Mouse (Mus musculus) embryonic fibroblast, embryonic 13.5 days (primary cell): ENCODE data around the gene Sat2. TPM values are rescaled to one million over a fixed set of nuclear protein-coding genes. Genes with fewer than 3 reads are reported as not detected.
"Not testable (repeated sequence)": the region's sequence is repeated elsewhere in the genome, so short reads cannot be mapped to it uniquely, and the experiment has no call there.

Experiments
- H3K27ac ChIP-seq: 2 replicates; pipeline ENCODE4 v1.5.1; 2012; ENCODE audit warnings: low read length, control low read depth, inconsistent platforms; ENCODE audit not compliant: insufficient read depth
- H3K4me1 ChIP-seq: 2 replicates; pipeline ENCODE4 v1.6.1; 2011; ENCODE audit warnings: low read length; ENCODE audit not compliant: control insufficient read depth, insufficient read depth
- H3K4me3 ChIP-seq: 2 replicates; pipeline ENCODE4 v1.5.1; 2011; ENCODE audit warnings: mild to moderate bottlenecking, control low read depth, low read length; ENCODE audit not compliant: insufficient read depth
- CTCF ChIP-seq: IDR thresholded peaks from 2 replicates; pipeline ENCODE4 v1.5.1; 2011; ENCODE audit warnings: mild to moderate bottlenecking, control low read depth, low read length, moderate library complexity, borderline replicate concordance; ENCODE audit not compliant: insufficient read depth
- POLR2A ChIP-seq: IDR thresholded peaks from 2 replicates; pipeline ENCODE4 v1.6.1; 2011; ENCODE audit warnings: low read depth, mild to moderate bottlenecking, control low read depth, low read length, moderate library complexity
- polyA plus RNA-seq: library from polyadenylated mRNA; stranded (reverse); fragments of >200 nt; gene quantifications from 2 replicates; pipeline ENCODE4 v1.2.4, GENCODE M21; 2011; ENCODE audit warnings: low read depth; ENCODE audit not compliant: missing spikeins, insufficient read length

Gene Sat2
- polyA plus RNA-seq, 1 experiment: 13.6 TPM

DNA sequence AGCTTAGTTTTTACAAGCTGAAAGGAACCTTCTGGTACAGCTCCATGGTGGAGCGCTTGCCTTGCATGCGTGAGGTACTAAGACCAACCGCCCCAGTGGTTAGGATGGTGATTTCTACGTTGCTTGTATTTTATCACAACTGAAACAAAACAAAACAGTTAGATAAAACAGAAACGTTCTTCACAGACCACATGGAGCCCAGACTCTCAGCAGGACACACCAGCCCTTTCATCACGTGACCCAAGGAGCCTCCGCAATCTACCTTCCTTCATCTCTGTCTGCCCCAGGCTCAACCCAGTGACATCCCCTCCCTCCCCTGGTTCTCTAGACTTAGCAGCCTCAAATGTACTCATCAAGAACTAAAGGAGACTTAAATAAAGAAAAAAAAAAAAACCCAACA, 12.4 kb upstream of the Sat2 start:
- no peaks in the 10 kb centered on the region for H3K4me1 ChIP-seq
- TF ChIP-seq POLR2A (no peak), CTCF (no peak)
- H3K27ac ChIP-seq: no peak overlapping the region
- H3K4me3 ChIP-seq: no peak overlapping the region

DNA sequence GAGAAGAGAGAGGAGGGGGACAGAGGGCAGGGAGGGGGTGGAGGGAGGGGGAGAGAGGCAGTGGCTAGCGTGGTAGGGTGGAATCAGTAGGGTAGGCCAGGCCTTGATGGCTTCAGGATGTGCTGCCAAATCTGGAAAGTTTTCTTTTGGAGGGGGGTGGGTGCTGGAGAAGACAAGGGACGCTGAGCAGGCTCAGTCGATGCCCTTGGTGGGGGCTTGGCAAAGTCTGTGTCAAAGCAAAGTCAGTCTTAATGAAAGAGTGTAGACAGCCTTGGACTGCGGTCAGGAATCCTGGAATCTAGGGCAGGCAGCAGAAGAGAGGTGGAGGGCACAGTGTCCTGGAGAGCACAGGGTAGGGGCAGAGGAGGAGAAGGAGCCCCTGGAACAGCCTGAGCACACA, 10.9 kb upstream of the Sat2 start:
- Histone ChIP-seq H3K27ac (no peak overlapping the region), H3K4me3 (no peak overlapping the region), H3K4me1 (no peaks in the 10 kb centered on the region)
- TF ChIP-seq POLR2A: no peak
- no peak for TF ChIP-seq CTCF

DNA sequence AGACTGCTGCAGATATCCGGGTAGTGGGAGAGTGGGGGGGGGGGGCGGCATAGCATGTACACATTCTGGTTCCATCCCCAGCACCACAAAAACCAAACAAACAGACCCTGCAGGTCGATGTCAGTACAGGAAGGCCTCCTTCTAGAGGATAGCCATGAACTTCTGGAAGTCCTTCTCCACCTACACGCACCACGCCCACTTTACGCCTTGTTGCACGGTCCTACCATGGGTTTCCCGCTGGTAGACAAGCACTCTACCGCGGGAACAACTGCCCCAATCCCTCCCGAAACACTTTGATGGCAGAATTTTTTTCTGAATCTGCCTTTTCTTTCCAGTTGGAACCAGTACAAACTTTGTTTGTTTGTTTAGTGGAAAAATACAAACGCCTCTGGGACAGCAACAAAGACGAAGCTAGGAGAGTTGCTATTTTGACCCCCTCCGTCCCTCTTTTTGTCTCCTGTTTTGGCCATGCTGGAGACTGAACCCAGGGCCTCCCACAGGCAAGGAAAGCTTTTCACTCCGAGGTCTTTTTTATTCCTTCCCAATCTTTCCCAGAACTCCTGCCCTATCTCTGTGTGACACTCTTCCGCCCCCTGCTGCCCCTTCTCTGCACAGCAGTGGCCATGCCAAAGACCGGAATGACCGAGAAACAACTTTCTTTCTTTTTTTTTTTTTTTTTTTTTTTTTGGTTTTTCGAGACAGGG, 8.1 kb upstream of the Sat2 start:
- TF ChIP-seq CTCF (peak; percentile 80), POLR2A (no peak)
- H3K4me3 ChIP-seq: no peak overlapping the region
- H3K27ac ChIP-seq: no peak overlapping the region
- H3K4me1 ChIP-seq: no peaks in the 10 kb centered on the region

DNA sequence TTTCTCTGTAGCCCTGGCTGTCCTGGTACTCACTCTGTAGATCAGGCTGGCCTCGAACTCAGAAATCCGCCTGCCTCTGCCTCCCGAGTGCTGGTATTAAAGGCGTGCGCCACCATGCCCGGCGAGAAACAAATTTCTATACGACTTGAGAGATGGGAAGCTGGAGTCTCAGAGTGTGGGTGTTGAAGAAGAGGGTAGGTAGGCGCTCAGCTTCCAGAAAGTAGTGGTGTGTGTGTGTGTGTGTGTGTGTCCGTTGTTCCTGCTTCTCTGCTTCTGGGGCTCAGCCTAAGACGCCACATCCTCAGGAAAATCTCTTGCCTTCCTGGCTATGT, 7.6 kb upstream of the Sat2 start:
- not testable (repeated sequence) for H3K4me3 ChIP-seq, H3K27ac ChIP-seq

DNA sequence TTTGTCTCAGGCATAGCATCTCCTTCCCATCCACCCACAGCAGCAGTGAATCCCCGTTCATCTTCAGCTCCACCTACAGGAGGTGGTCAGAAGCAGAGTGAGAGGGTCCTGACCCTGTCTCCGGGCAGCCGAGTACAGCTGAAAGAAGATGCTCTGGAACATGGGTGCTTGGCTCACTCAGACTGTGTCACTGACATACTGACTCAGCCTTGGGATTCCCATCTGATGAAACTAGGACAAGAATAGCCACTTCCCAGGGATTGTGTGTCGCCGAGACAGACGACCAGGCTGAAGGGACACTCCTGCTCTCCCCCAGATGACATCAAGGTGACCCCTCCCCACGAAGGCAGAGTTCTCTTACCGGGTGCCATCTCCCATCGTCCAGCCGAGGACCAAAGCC, 5.0 kb upstream of the Sat2 start:
- Histone ChIP-seq H3K4me3 (no peak overlapping the region), H3K27ac (no peak overlapping the region), H3K4me1 (no peaks in the 10 kb centered on the region)
- TF ChIP-seq CTCF (no peak), POLR2A (no peak)

More for the DNA sequence above, 7.6 kb upstream of the Sat2 start:
- H3K4me1 ChIP-seq: not testable (repeated sequence)

DNA sequence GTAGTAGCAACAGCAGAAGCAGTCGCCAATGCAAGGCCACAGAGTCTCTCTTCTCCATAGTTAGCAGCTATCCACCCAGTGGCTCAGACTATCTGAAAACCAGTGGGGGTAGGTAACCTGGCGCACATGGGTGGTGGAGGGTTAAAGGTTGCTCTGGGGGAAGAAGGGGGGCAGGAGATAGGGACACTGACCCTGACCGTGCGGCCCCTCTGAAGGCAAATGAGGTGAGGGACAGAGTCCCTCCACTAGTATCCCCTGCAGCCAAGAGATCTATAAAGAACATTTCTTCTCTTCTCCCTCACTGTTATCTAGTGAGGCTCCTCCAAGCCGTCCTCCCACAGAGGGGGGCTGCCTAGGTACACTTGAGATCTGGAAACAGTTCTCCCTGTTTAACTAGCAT, 4.0 kb upstream of the Sat2 start, which contains the start of gene Shbg:
Gene Shbg (minus strand): TSS at position 101 of the 400 bp plus-strand sequence.
- no peak within 1 kb of the TSS for H3K4me3 ChIP-seq
- H3K4me1 ChIP-seq: peaks cover 2% of the 10 kb centered on the region; the same call in 1 of the 2 replicates
- no peak within 1 kb of the TSS for H3K27ac ChIP-seq
- no peak for TF ChIP-seq CTCF
- TF ChIP-seq POLR2A: no peak

DNA sequence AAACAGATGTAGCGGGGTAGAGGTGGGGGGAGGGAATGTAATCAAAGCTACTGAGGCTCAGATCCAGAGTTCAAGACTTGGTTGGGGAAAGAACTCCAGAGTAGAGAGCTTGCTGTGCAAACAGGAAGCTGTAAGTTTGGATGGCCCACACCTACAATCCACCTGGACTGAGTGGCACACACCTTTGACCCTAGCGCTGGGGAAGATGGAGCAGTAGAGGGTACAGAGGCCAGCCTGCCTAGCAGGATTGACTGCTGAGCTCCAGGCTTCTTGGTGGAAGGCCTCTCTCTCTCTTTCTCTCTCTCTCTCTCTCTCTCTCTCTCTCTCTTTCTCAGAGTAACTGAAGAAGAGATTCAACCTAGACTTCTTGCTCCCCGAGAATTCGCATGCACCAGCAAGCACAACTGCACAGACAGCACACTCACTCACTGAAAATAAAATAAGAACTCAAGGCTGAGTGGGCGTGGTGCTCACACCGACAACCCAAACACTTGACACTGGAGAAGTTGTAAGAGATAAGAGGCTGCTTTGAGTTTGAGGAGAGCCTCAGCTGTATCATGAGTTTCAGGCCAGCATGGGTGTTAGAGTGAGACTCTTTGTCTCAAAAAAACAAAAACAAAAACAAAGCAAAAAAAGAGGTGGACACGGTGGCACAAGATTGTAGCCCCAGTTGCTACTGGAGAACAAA, 1.3 kb upstream of the Sat2 start:
- Histone ChIP-seq H3K27ac (no peak overlapping the region), H3K4me1 (peaks cover 2% of the 10 kb centered on the region; the same call in 1 of the 2 replicates), H3K4me3 (no peak overlapping the region)
- no peak for TF ChIP-seq POLR2A
- no peak for TF ChIP-seq CTCF

DNA sequence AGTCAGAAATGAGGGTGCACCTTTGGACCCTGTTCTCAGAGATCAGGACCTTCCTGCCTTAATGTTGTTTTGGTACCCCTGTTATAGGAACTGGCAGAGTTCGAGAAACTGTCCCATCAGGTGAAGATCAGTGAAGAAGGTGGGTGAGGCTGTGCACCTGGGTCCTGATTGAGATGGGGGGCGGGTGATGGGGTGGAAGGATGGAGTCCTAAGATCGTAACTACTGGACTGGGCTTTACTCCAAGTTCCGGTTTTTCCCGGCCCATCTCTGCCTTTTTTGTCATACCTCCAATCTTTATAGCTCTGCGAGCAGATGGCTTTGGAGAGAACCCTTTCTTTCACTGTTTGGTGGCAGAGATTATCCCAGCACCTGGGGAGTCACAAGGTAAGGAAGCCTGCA, 582 bp downstream of the Sat2 start:
- peak overlapping the region; percentile 58 for H3K4me3 ChIP-seq

DNA sequence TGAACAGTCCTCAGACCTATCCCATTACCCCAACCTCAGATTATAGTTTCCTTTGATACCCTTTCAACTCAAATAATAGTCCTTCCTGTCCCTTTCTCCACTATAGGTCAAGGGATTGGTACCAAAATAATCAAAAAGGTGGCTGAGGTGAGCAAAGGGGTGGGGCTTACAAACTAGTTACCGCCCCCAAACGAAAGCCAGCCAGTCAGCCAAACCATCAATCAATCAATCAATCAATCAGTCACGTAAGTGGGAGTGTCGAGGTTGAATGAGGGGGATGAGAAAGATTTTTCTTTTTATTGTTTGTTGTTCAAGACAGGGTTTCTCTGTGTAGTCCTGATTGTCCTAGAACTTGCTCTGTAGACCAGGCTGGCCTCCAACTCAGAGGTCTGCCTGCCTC, 1.2 kb downstream of the Sat2 start:
- H3K27ac ChIP-seq: no peak overlapping the region
- no peak overlapping the region for H3K4me3 ChIP-seq
- TF ChIP-seq POLR2A (no peak), CTCF (no peak)
- peaks cover 2% of the 10 kb centered on the region; the same call in 1 of the 2 replicates for H3K4me1 ChIP-seq

More for the DNA sequence above, 582 bp downstream of the Sat2 start:
- H3K27ac ChIP-seq: no peak overlapping the region
- peaks cover 2% of the 10 kb centered on the region; the same call in 1 of the 2 replicates for H3K4me1 ChIP-seq
- TF ChIP-seq POLR2A (no peak), CTCF (no peak)

DNA sequence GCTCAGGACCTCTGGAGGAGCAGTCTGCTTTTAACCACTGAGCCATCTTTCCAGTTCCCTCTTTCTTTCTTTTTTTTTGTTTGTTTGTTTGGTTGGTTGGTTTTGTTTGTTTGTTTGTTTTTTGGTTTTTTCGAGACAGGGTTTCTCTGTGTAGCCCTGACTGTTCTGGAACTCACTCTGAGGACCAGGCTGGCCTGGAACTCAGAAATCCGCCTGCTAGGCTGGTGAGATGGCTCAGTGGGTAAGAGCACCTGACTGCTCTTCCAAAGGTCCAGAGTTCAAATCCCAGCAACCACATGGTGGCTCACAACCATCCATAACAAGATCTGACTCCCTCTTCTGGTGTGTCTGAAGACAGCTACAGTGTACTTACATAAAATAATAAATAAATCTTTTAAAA, 2.5 kb downstream of the Sat2 start:
- H3K4me1 ChIP-seq, H3K4me3 ChIP-seq, H3K27ac ChIP-seq: not testable (repeated sequence)
